Mouse (Mus musculus) hindbrain, embryonic 12.5 days (tissue): ENCODE measurements around the gene Insrr. TPM values are rescaled to one million over a fixed set of nuclear protein-coding genes. Genes with fewer than 3 reads are reported as not detected.

Experiments used
- ATAC-seq: fragments of 200-750 bp; cut with Nextera tagmentation; 2 replicates; pipeline ENCODE4 v1.8.0; 2017; ENCODE audit warnings: moderate TSS enrichment; ENCODE audit not compliant: low FRiP score
- H3K27ac ChIP-seq: fragments of 300-500 bp; sonication (generic); 2 replicates; pipeline ENCODE4 v1.5.1; 2016; ENCODE audit warnings: mild to moderate bottlenecking
- H3K27me3 ChIP-seq: fragments of 300-500 bp; sonication (generic); 2 replicates; pipeline ENCODE4 v1.6.1; 2016; ENCODE audit warnings: mild to moderate bottlenecking
- H3K36me3 ChIP-seq: fragments of 300-500 bp; sonication (generic); 2 replicates; pipeline ENCODE4 v1.6.1; 2016; ENCODE audit warnings: mild to moderate bottlenecking
- H3K4me1 ChIP-seq: fragments of 300-500 bp; sonication (generic); 2 replicates; pipeline ENCODE4 v1.6.1; 2016
- H3K4me2 ChIP-seq: fragments of 300-500 bp; sonication (generic); replicated peaks from 2 replicates; pipeline ENCODE4 v1.6.1; 2016; ENCODE audit warnings: mild to moderate bottlenecking
- H3K4me3 ChIP-seq: fragments of 300-500 bp; sonication (generic); 2 replicates; pipeline ENCODE4 v1.5.1; 2016; ENCODE audit warnings: mild to moderate bottlenecking
- H3K9ac ChIP-seq: fragments of 300-500 bp; sonication (generic); 2 replicates; pipeline ENCODE4 v1.6.1; 2016; ENCODE audit warnings: mild to moderate bottlenecking, moderate library complexity
- H3K9me3 ChIP-seq: fragments of 300-500 bp; sonication (generic); replicated peaks from 2 replicates; pipeline ENCODE4 v1.6.1; 2016; ENCODE audit warnings: mild to moderate bottlenecking
- WGBS: fragments of 180-500 bp; shearing (Covaris S2); methylation state at CpG from one replicate; pipeline ENCODE4 v1.1.7; 2016; 5-methylcytosine and 5-hydroxymethylcytosine counted together
- polyA plus RNA-seq: library from polyadenylated mRNA; unstranded; fragments of >200 nt; fragmentation: Nextera tagmentation; extraction: Ambion mirVana; gene quantifications from 2 replicates; pipeline ENCODE4 v1.2.1, GENCODE M21; 2016

Gene Insrr
- polyA plus RNA-seq, 1 experiment from 2014 or later: 1.7 TPM

DNA sequence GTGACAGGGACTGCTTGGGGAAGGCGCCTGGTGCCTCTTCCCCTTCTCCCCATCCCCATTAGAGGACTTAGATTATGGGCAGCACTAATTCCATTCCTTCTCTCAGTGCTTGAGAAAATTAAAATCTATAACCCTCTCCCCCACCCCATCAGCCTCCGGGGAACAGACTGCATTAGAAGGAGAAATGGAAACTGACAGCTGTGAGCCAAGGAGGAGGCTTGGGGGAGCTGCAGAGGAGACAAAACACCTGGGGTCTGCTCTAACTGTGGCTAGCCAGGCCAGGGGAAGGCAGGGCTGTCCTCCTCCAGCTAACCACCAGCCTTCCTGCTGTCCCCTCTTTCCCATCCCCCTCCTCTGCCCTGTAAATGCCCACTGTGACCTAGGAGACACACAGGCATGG is 17.7 kb upstream of the Insrr start:
- Histone ChIP-seq H3K27ac (peak overlapping the region; percentile 72), H3K9me3 (no peaks in the 10 kb centered on the region), H3K36me3 (no peaks in the 10 kb centered on the region), H3K9ac (no peak overlapping the region), H3K4me1 (peaks cover 43% of the 10 kb centered on the region), H3K4me2 (no peak overlapping the region), H3K4me3 (no peak overlapping the region), H3K27me3 (peaks cover 28% of the 10 kb centered on the region)
- WGBS: 21% methylated on average over 2 of the region's 2 CpGs
- peak; percentile 59 for ATAC-seq

DNA sequence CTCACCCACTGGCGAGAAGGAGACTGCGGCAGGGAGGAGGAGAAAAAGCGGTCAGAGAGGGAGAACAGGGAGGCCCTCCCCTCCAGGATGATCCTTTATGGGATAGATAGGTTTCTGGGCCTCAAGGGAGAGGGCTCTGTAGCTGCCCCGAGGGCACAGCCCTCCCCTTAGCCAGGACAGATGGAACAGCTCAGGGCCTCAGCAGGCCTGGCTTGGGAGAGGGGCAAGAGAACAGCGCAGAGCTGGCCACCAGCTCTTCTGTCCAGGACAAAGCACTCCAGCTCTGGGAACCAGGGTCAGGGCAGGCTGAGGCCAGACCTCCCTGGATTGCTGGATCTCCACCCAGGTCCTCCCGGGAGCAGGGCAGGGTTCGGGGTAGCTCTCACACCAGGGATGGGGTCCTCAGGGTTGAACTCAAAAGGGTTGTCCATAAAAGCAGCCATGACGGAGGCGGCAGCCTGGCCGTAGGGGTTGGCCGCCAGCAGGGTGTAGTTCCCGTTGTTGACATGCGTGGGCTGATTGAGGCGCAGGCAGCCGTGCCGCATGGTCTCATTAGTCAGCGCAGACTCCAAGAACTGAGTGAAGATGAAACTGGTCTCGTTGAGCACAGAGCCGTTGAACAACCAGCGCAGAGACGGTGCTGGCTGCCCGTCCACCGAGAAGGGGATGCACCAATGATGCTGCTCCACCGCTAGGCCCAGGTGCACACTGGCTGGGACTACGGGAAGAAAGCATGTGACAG is 13.3 kb upstream of the Insrr start:
- H3K9me3 ChIP-seq: no peaks in the 10 kb centered on the region
- H3K4me2 ChIP-seq: no peak overlapping the region
- H3K36me3 ChIP-seq: no peaks in the 10 kb centered on the region
- ATAC-seq: no peak
- H3K27ac ChIP-seq: no peak overlapping the region
- no peak overlapping the region for H3K4me3 ChIP-seq
- peaks cover 13% of the 10 kb centered on the region for H3K27me3 ChIP-seq
- no peak overlapping the region for H3K9ac ChIP-seq
- WGBS: 83% methylated on average over 25 of the region's 25 CpGs
- H3K4me1 ChIP-seq: peaks cover 20% of the 10 kb centered on the region

DNA sequence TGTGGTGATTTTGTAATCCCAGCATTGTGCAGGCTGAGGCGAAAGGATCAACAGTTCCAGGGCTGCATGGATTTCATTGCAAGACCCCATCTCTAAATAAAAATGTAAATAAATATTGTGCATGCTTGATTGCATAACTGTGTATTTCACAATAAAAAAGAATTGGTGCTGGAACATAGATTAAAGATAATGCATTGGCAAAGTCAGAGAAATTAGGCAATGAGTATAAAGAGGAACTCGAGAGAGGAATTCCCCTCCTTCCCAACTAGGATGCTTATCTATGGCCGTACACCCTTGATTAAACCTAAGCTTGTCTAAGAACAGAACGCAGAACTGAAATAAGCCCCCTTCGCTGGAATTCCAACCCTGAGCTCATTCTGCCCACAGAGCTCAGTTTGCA is 11.6 kb upstream of the Insrr start:
- ATAC-seq: no peak

DNA sequence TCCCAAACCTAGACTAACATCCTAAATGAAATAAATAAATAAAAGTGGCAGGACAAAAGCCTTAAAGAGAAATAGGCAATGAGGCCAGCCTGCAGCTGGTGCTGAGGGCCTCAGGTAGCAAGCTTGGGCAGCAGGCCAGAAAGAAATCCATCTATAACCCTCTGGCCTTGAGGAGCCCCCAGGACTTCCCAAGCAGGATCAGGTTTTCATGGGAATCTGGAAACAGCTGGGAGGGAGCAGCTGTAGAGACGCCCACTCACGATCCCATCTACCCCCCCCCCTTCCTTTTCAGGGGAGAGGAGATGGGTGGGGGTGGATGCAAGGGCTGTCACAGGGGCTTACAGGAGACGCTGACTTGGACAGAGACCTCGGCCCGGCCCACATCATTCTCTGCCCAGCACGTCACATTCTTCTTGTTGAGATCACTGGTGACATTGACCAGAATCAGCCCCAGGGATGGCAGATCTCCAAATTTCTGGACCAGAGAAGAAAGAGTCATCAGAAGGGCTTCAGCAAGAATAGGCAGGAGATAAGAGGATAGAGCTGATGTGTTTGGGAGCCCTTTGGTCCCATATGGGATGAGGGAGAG is 11.0 kb upstream of the Insrr start:
- peaks cover 8% of the 10 kb centered on the region; the same call in 1 of the 2 replicates for H3K27me3 ChIP-seq
- H3K4me2 ChIP-seq: no peak overlapping the region
- ATAC-seq: no peak
- peaks cover 21% of the 10 kb centered on the region for H3K4me1 ChIP-seq
- H3K36me3 ChIP-seq: no peaks in the 10 kb centered on the region
- 58% methylated on average over 6 of the region's 6 CpGs for WGBS
- no peak overlapping the region for H3K4me3 ChIP-seq
- H3K27ac ChIP-seq: no peak overlapping the region; the same call in 1 of the 2 replicates
- H3K9me3 ChIP-seq: no peaks in the 10 kb centered on the region
- no peak overlapping the region for H3K9ac ChIP-seq

More for the DNA sequence above, 11.6 kb upstream of the Insrr start:
- WGBS: 86% methylated on average over 5 of the region's 5 CpGs
- no peak overlapping the region for H3K9ac ChIP-seq
- H3K27me3 ChIP-seq: peaks cover 8% of the 10 kb centered on the region; the same call in 1 of the 2 replicates
- H3K9me3 ChIP-seq: no peaks in the 10 kb centered on the region
- peaks cover 20% of the 10 kb centered on the region for H3K4me1 ChIP-seq
- 0 out of 2 replicates have a peak overlapping the region, but pooled peaks have one; percentile 2 for H3K27ac ChIP-seq
- no peak overlapping the region for H3K4me2 ChIP-seq
- H3K4me3 ChIP-seq: no peak overlapping the region
- H3K36me3 ChIP-seq: no peaks in the 10 kb centered on the region

DNA sequence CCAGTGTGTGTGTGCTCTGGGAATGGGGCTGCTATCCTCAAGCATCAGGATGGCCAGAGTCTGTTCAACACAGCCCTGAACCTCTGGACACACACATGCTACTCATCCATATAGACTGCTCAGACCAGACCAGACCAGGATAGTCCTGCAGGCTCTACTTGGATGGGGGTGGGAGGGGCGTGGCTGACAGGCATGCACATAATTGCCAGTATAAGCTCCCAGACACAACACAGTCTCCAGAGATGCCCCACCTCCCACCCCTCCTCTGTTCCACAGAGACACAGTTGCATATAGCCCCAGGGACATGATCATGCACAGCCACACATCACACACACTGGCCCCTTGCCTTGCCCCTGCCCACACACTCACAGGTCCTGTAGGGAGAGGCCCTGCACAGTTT is 7.5 kb upstream of the Insrr start:
- WGBS: 63% methylated on average over 1 of the region's 1 CpGs
- ATAC-seq: peak; percentile 48
- no peak overlapping the region for H3K4me3 ChIP-seq

DNA sequence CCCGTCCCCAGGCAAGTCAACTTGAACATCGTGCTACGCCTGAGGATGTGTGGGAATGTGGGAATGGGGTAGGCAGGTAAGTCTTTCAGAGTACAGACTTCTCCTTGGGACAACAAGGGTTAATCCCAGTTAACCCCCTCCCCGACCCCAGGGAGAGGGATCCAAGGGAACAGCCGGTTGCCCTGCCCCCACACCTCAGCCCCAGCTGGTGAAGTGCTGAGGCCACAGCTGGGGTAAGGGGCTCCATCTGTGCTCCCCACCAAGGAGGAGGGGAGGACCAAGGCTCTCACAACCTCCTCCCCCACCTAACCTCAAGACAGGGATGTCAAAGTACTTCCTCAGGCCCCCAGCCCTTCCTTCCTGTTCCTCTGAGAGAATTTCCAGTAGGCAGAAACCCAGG is 7.0 kb upstream of the Insrr start:
- WGBS: 38% methylated on average over 5 of the region's 5 CpGs
- Histone ChIP-seq H3K36me3 (no peaks in the 10 kb centered on the region), H3K27ac (no peak overlapping the region), H3K4me1 (peaks cover 27% of the 10 kb centered on the region), H3K4me3 (no peak overlapping the region), H3K9ac (no peak overlapping the region), H3K4me2 (no peak overlapping the region), H3K9me3 (no peaks in the 10 kb centered on the region), H3K27me3 (peaks cover 46% of the 10 kb centered on the region)
- peak; percentile 48; the same call in 1 of the 2 replicates for ATAC-seq

More for the DNA sequence above, 7.5 kb upstream of the Insrr start:
- H3K4me2 ChIP-seq: no peak overlapping the region
- no peak overlapping the region for H3K27ac ChIP-seq
- H3K36me3 ChIP-seq: no peaks in the 10 kb centered on the region
- H3K4me1 ChIP-seq: peaks cover 22% of the 10 kb centered on the region
- no peaks in the 10 kb centered on the region for H3K9me3 ChIP-seq
- no peak overlapping the region for H3K9ac ChIP-seq
- H3K27me3 ChIP-seq: peaks cover 40% of the 10 kb centered on the region

DNA sequence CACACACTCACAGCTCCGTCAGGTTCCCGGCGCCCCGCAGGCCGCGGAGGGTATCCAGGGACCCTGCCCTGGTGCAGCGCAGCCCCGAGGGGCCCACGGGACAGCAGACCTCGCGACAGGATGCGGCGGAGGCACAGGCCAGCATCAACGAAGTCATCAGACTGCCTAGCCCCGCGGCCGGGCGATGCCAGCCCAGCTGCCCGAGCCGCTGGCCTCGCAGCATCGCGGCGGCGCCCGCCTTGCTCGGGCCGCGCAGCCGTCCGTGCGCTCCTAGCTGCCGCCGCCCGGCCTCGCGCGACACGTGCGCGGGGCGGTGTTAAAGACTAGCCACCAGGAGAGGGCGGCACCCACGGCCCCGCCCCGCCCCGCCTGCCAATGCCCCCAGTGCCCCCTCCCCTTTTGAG is 1.8 kb upstream of the Insrr start, which contains the start of gene Ntrk1:
Ntrk1 (minus strand) TSS at position 241 of the 404 bp plus-strand sequence.
- H3K27me3 ChIP-seq: peaks cover 92% of the 10 kb centered on the region
- H3K27ac ChIP-seq: no peak within 1 kb of the TSS
- H3K9me3 ChIP-seq: no peaks in the 10 kb centered on the region
- no peaks in the 10 kb centered on the region for H3K36me3 ChIP-seq
- ATAC-seq: peak; percentile 53
- peaks cover 40% of the 10 kb centered on the region for H3K4me1 ChIP-seq
- WGBS: 1% methylated on average over 41 of the region's 47 CpGs
- H3K9ac ChIP-seq: peak within 1 kb of the TSS; percentile 40
- peak within 1 kb of the TSS; percentile 49 for H3K4me2 ChIP-seq
- H3K4me3 ChIP-seq: peak within 1 kb of the TSS; percentile 36

DNA sequence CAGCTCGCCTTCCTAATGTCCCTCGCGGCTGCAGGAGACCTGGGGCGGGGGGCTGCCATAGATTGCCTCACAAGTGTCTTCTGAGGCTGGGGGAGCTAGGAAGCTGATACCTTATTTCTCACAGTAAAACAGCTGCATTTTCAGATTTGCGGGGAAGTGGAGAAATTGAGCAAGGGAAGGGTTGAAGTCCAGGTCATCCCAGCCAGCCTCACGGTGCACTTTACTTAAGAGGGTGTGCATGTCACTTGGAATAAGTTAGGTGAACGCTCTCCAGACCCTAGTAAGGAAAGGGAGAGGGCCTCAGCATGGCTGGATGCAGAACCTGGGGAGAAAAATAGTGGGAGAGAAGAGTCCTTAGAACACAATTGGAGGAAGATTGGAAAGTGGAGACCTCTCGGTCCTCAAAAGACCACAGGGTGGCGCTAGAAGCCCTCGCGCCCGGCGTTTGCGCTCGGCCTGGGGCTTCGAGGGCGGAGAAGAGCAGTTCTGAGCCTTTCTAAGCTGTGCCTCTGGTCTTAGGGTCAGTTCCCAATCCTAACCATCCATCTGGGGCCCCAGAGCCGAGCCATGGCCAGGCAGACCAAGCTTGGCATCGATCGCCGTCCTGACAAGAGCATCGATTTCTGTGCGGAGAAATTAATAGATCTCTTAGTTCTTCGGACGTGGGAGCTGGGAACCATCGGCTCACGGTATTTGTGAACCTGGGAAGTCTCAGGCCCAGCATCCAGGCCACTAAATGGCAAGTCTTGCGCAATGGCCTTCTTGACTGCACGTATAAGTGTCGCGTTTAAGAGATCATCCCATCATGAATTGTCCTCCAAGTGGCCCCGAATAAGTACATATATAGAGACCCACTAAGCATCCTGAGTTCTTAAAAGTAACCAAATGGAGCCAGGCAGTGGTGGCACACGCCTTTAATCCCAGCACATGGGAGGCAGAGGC is 1.1 kb upstream of the Insrr start:
- Histone ChIP-seq H3K27me3 (peaks cover 99% of the 10 kb centered on the region), H3K4me3 (peak overlapping the region; percentile 36), H3K4me1 (peaks cover 37% of the 10 kb centered on the region), H3K27ac (no peak overlapping the region), H3K4me2 (peak overlapping the region; percentile 49), H3K36me3 (no peaks in the 10 kb centered on the region), H3K9me3 (no peaks in the 10 kb centered on the region), H3K9ac (peak overlapping the region; percentile 40)
- no peak for ATAC-seq
- WGBS: 14% methylated on average over 33 of the region's 33 CpGs

DNA sequence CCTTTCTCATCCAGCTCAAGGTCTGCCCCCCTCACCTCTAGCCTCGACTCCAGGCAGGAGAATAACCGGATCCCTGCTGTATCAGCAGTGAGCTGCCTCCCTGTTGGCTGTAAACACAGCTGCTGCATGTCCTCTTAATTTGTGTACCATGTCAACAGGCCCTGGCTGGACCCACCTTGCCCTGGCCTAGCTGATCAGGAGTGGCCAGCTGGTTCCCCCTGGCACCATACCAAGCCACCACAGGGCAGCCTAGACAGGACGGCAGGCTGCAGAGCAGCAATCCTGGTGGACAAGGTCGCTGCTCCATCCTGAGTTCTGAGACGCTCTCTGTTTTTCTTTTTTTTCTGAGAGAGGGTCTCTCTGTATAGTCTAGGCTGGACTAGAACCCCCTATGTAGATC is 4.9 kb downstream of the Insrr start:
- Histone ChIP-seq H3K9ac (no peak overlapping the region; the same call in 1 of the 2 replicates), H3K27ac (no peak overlapping the region), H3K4me1 (peaks cover 26% of the 10 kb centered on the region), H3K36me3 (no peaks in the 10 kb centered on the region), H3K9me3 (no peaks in the 10 kb centered on the region), H3K27me3 (peaks cover 98% of the 10 kb centered on the region), H3K4me2 (no peak overlapping the region), H3K4me3 (no peak overlapping the region)
- 53% methylated on average over 5 of the region's 5 CpGs for WGBS
- ATAC-seq: no peak

DNA sequence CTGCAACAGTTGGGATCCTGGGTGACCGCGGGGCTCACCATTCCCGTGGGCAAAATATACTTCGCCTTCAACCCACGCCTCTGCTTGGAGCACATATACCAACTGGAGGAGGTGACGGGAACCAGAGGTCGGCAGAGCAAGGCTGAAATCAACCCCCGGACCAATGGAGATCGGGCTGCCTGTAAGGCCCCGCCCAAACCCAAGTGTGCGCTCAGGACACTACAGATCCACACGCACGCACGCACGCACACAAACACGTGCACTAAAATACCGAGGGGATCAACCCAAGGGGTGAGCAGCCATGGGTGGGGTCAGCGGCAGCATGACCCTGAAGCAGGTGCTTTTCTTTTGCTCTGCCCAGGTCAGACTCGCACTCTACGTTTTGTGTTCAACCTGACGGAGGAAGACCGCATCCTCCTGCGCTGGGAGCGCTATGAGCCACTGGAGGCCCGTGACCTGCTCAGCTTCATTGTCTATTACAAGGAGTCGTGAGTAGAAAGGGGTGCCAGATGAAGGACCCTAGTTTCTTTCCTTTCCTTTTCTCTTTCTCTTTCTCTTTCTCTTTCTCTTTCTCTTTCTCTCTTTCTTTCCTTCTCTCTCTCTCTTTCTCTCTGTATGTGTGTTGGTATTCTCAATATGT is 7.4 kb downstream of the Insrr start:
- Histone ChIP-seq H3K4me1 (peaks cover 10% of the 10 kb centered on the region), H3K4me2 (peak overlapping the region; percentile 43), H3K27me3 (peaks cover 98% of the 10 kb centered on the region), H3K9ac (no peak overlapping the region), H3K4me3 (peak overlapping the region; percentile 23), H3K9me3 (no peaks in the 10 kb centered on the region), H3K27ac (no peak overlapping the region), H3K36me3 (no peaks in the 10 kb centered on the region)
- no peak for ATAC-seq
- WGBS: 7% methylated on average over 26 of the region's 26 CpGs

DNA sequence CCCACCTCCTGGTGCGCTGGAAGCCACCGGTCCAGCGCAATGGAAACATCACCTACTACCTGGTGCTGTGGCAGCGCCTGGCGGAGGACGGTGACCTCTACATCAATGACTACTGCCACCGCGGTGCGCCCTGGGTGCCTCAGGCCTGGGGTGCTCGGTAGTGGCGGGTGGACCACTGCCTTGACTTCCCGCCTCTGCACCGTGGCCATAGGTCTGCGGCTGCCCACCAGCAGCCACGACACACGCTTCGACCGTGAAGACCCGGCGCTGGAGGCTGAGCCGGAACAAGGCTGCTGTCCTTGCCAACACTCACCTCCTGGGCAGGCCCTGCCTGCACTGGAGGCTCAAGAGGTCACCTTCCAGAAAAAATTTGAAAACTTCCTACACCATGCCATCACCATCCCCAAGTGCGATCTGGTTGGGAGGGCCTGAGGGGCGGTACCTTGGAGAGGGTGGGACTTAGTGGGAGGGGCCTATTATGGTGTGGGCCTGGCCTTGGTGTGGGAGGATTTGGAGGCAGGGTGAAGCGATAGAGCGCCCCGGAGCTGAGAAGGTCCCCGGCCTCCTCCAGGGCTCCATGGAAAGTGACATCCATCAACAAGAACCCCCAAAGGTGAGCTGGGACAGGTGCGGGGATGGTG is 12.7 kb downstream of the Insrr start:
- Histone ChIP-seq H3K9me3 (no peaks in the 10 kb centered on the region), H3K36me3 (no peaks in the 10 kb centered on the region), H3K27ac (no peak overlapping the region), H3K4me2 (peak overlapping the region; percentile 21), H3K4me1 (peaks cover 6% of the 10 kb centered on the region; the same call in 1 of the 2 replicates), H3K9ac (no peak overlapping the region), H3K27me3 (peaks cover 87% of the 10 kb centered on the region), H3K4me3 (peak overlapping the region; percentile 11; the same call in 1 of the 2 replicates)
- no peak for ATAC-seq
- 4% methylated on average over 28 of the region's 28 CpGs for WGBS
